Mouse (Mus musculus) thymus, postnatal 36 days (tissue): ENCODE results near the gene Gnb3.

Experiments used
- DNase-seq, 2 experiments: peaks; one replicate each; pipeline ENCODE4 v3.0.0; 2022; ENCODE audit warnings: mixed read lengths in 2 of 2

Gnb3 gene

DNA sequence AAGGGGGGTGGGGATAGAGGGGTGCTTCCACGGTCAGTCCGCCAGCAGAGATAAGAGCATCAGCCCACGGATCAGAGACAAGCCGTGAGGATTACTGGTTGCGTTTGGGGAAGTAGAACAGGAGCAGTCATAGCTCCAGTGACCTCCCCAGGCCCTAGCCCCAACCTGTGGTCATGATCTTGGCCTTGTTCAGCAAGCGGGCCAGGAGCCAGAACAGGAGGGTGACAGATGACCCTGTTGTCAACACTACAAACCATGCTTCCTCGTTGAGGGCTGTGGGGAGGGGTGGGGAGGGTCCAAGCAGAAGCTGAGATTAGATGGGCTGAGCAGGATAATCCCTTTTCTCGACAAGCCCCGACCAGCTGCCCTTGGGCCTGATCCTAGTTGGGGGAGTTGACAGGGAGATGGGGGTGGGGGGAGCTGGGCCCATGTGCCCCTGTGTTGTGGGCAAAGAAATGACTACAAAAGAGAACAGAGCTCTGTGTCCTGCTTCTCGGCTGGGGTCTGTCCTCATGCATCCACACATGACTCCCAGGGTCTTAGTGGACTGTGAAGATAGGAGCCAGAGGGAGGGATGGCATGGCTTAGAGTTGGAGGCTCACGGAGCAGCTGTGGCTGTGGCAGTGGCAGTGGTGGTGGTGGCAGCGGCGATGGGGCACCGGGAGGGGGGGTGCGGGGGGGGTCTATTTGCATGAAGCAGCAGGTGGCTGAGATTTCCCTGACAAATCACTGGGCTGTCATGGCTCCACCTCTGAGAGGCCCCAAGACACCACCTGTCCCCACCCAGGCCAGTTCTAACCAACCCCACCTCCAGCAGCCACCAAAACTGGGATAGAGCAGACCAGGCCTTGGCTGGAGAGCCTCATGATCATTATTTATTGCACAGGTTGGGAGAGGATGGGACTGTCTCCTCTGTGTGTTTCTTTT lies at the start of gene Gnb3:
Gnb3 (minus strand) TSS at position 35 of the 927 bp plus-strand sequence.
- DNase-seq: no peak

GRCm38 (mm10) chr6:124888555-124889125 lies 48.6 kb upstream of the Gnb3 start:
- peak in 1 of 2 experiments; percentile 51 for DNase-seq

- DNase-seq: peak; percentile 54 to 68
Measured at GRCm38 (mm10) chr6:124887986-124888385, 47.9 kb upstream of the Gnb3 start, which contains the start of gene Cd4. TSS of gene Cd4 (minus strand) at chr6:124888221.

- peak; percentile 72 to 79 for DNase-seq
Measured at GRCm38 (mm10) chr6:124885956-124886381, 45.9 kb upstream of the Gnb3 start.

- peak; percentile 69 to 84 for DNase-seq
Measured at GRCm38 (mm10) chr6:124884714-124885500, 44.8 kb upstream of the Gnb3 start.

DNA sequence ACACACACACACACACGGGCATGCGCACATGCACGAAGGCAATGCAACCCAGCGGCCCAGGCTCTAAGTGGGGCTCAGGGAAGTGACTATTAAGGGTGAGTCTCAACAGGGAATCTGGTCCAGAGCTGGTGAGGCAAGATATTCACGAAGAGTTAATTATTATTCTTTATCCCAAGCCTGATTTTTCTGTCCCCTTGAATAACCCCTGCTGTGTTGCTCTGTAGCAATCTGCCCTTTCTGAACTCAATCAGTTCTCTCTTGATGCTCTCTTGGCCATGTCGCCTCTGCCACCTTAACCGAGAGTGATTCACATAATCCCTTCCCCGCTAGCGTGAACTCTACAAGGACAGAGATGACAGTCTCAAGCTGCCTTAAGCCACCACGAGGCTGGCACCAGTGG lies 43.3 kb upstream of the Gnb3 start:
- no peak for DNase-seq

DNA sequence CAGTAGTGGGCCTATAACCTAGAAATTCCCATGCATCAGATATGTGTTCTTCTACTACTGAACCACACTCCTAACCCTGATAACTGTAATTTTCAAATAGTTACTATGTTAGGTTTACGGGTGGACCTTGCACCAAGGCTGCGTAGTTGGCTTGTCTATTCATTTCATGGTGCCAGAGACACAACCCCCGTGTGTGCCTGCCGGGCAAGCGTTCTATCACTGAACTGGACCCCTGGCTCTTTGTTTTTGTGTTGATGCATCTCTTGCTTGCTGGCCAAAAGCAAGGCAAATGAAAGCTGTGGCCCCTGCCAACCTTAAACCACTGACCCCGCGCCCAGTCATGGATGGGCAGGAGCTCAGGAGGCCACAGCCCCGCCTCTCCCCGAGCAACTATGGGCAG lies 41.7 kb upstream of the Gnb3 start:
- DNase-seq: no peak

GRCm38 (mm10) chr6:124879390-124879789 lies 39.3 kb upstream of the Gnb3 start:
- DNase-seq: peak; percentile 70 to 84

DNA sequence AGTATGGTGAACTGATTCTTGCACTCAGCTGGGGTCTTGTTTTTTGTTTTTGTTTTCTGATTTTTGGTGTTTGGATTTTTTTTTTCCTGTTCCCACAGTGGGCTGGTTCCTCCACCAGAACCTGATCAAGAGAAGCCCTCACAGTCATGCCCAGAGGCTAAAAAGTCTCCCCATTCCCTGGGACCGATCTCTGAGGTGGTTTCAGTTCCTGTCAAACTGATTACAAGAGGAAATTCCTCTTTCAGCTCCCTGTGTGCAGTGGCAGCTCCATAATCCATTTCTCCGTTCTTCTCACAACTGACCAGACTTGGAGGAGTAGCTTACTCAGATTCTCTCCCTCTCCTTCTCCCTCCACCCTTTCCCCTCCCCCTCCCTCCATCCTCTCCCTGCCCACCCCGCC lies 34.3 kb upstream of the Gnb3 start:
- DNase-seq: no peak

GRCm38 (mm10) chr6:124866560-124866959 lies 26.5 kb upstream of the Gnb3 start:
- no peak for DNase-seq

DNA sequence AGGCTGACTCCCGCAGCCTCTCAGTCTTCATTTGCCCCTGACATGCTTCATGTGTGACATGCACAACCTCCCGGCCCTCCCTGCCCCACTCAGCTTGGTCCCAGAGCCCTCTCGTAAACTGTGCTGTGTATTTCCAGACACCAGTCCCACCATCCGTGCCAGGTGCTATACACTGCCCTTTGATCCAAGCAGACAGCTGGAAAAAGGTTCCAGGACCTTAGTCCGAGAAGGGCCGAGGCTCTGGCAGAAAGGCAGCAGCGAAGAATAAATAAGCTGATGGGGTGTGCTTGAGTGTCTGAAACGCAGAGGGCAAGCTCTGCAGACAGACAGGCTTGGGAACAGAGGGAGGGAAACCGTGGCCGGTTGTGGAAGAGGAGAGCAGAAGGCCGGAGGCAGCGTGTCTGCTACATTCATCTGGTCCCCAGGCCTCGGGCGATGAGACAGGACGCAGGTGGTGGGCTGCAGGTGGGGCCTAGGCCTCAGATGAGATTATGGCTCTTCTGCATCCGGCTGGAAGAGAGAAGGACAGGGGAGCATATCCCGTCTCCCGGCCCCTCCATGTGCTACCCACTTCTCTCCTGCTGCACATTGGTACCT lies 25.8 kb upstream of the Gnb3 start:
- peak in 1 of 2 experiments; percentile 40 for DNase-seq

DNA sequence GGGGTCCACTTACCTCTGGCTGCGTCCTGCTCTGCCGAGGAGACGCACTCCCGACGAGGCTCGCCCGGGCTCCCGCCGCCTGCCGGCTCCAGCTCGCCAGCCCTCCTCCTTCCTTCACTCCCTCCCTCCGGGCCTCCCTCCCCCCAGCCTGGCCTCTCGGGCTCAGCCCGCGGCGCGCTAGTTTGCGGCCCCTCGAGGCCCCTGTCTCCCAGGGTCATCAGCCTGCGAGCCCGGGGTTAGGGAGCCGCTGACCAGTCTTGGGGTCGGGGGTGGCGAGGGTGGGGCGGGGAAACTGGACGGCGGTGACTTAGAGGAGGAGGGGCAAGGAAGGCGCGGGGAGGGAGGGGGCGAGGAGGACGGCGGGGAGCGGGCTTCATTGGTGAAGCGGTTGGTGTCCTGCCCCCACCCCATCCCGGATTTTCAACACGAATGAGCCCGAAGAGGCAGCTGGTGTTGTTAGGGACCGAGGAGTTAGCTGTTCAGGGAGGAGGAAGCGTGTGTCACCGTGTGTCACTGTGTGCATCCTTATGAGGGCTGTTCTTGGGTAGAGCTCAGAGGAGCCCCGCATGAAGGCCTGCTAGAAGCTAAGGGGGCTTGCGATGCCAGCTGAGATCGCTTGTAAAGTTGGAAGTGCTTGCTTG lies 23.7 kb upstream of the Gnb3 start, which contains the start of gene Gpr162:
Gpr162 (minus strand) TSS at position 326 of the 641 bp plus-strand sequence.
- DNase-seq: peak; percentile 70 to 78

- peak; percentile 78 to 88 for DNase-seq
Measured at GRCm38 (mm10) chr6:124863125-124863657, 23.1 kb upstream of the Gnb3 start.

GRCm38 (mm10) chr6:124862406-124863124 lies 22.5 kb upstream of the Gnb3 start:
- DNase-seq: peak; percentile 29 to 32

DNA sequence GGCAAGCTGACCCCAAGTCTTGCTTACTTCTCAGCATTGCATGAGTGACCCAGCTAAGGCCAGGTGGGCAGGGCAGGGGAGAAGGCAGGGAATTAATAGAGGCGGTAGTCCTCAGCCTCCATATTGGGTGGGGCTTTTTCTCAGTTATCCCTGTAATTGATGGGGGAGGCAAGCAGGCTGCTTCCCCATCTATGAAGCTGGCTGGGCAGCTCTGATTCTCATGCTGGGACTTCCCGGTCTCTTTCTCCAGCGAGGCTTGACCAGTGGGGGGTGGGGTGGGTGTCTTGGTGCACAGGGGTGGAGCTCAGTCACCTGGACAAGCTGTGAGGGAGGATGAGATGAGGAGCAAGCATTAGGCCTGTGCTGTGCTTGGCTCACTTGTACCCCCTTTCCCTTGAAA lies 21.7 kb upstream of the Gnb3 start:
- DNase-seq: peak; percentile 22 to 49

GRCm38 (mm10) chr6:124861266-124861665 lies 21.2 kb upstream of the Gnb3 start:
- peak in 1 of 2 experiments; percentile 42 for DNase-seq

GRCm38 (mm10) chr6:124860511-124860910 lies 20.4 kb upstream of the Gnb3 start:
- no peak for DNase-seq

GRCm38 (mm10) chr6:124859725-124860124 lies 19.6 kb upstream of the Gnb3 start:
- peak; percentile 86 to 90 for DNase-seq

- no peak for DNase-seq
Measured at GRCm38 (mm10) chr6:124858561-124859318, 18.7 kb upstream of the Gnb3 start.

DNA sequence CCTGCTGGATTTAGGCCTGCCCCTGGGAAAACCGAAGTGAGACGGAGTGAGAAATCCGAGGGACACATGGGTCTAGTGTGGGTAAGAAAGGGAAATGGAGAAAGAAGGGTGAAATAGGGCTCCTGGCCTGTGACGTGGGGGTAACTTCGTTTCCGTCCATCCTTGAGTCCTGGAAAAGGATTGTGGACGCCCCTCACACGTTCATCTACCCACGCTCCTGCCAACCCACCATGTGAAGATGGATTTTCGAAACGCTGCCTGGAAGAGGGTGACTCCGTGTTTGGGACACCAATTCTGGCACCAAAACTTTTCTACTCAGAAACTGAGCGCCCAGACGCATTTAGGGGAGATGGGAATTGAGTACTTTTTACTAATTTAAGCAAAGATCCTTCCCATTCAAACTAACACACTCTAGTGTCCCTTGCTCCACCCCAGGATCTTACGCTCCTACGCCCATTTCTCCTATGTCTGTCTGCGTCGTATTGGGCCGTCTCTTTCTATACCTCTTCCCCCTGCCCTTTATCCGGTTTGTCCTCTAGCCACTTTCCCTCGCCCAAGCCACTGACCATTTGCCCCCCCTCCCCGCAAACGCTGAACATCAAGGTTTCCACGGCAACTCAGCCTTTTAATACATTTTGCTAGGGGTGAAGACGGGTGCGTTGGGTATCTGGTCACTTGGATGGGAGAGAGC lies 17.9 kb upstream of the Gnb3 start:
- DNase-seq: peak in 1 of 2 experiments; percentile 16
